Mouse (Mus musculus) heart, adult 2 months (tissue): ENCODE measurements around the gene Cox7b2.

ENCODE experiments used
- CTCF ChIP-seq: fragments of 200-600 bp; IDR thresholded peaks from 2 replicates; pipeline ENCODE4 v1.8.1; 2022; ENCODE audit warnings: antibody characterized with exemption, mild to moderate bottlenecking, moderate library complexity
- EP300 ChIP-seq: fragments of 200-500 bp; IDR thresholded peaks from 2 replicates; pipeline ENCODE4 v1.6.1; 2011; ENCODE audit warnings: low read depth, low read length, control low read depth; ENCODE audit not compliant: insufficient read depth
- POLR2A ChIP-seq: fragments of 200-500 bp; IDR thresholded peaks from 2 replicates; pipeline ENCODE4 v1.6.1; 2011; ENCODE audit warnings: mild to moderate bottlenecking, low read depth, low read length, control low read depth; ENCODE audit not compliant: insufficient read depth

GRCm38 (mm10) chr5:71440174-71440573 is 107.8 kb downstream of the Cox7b2 start:
- TF ChIP-seq CTCF (no peak), POLR2A (no peak), EP300 (no peak)
